Mouse (Mus musculus): ENCODE measurements at regions not wholly inside any gene's neighbourhood (a gene's known extent, or its start where the extent isn't known, plus 50 kb on each side); places are given as distances from the start of the nearest gene placed in this dataset.

GRCm38 (mm10) chr2:169122887-169123286 lies 167.5 kb upstream of the Zfp64 start:
- Histone ChIP-seq H3K9me3 (replicated peaks; ENCODE audit: control insufficient read depth, low read length) (no peaks in the 10 kb centered on the region), H3K27me3 (ENCODE audit: control insufficient read depth, insufficient read depth, low read length) (no peaks in the 10 kb centered on the region), H3K4me3 (replicated peaks; ENCODE audit: low read length) (no peak overlapping the region), H3K9ac (ENCODE audit: low read length) (no peak overlapping the region), H3K4me2 (ENCODE audit: low read depth, low read length) (no peak overlapping the region), H3K36me3 (ENCODE audit: control insufficient read depth, insufficient read depth, low read length) (no peaks in the 10 kb centered on the region), H3K27ac (ENCODE audit: low read length) (no peak overlapping the region), H3K4me1 (ENCODE audit: control insufficient read depth, insufficient read depth, low read length) (no peaks in the 10 kb centered on the region)
- WGBS: 90% methylated on average over 7 of the region's 7 CpGs
- no peak for ATAC-seq (ENCODE audit: insufficient read depth, low FRiP score)

GRCm38 (mm10) chr2:169116841-169117240 lies 161.5 kb upstream of the Zfp64 start:
- ATAC-seq (ENCODE audit: insufficient read depth, low FRiP score): no peak
- Histone ChIP-seq H3K27me3 (ENCODE audit: control insufficient read depth, insufficient read depth, low read length) (no peaks in the 10 kb centered on the region), H3K27ac (ENCODE audit: low read length) (no peak overlapping the region), H3K4me1 (ENCODE audit: control insufficient read depth, insufficient read depth, low read length) (no peaks in the 10 kb centered on the region), H3K9me3 (replicated peaks; ENCODE audit: control insufficient read depth, low read length) (no peaks in the 10 kb centered on the region), H3K36me3 (ENCODE audit: control insufficient read depth, insufficient read depth, low read length) (no peaks in the 10 kb centered on the region), H3K4me3 (replicated peaks; ENCODE audit: low read length) (no peak overlapping the region), H3K4me2 (ENCODE audit: low read depth, low read length) (no peak overlapping the region), H3K9ac (ENCODE audit: low read length) (no peak overlapping the region)
- 56% methylated on average over 10 of the region's 10 CpGs for WGBS

GRCm38 (mm10) chr2:169109044-169109443 lies 153.7 kb upstream of the Zfp64 start:
- no peak for ATAC-seq (ENCODE audit: insufficient read depth, low FRiP score)
- no peaks in the 10 kb centered on the region for H3K36me3 ChIP-seq (ENCODE audit: control insufficient read depth, insufficient read depth, low read length)
- H3K4me2 ChIP-seq (ENCODE audit: low read depth, low read length): no peak overlapping the region
- H3K4me3 ChIP-seq (replicated peaks; ENCODE audit: low read length): no peak overlapping the region
- no peaks in the 10 kb centered on the region for H3K27me3 ChIP-seq (ENCODE audit: control insufficient read depth, insufficient read depth, low read length)
- H3K9ac ChIP-seq (ENCODE audit: low read length): no peak overlapping the region
- 85% methylated on average over 4 of the region's 4 CpGs for WGBS
- H3K27ac ChIP-seq (ENCODE audit: low read length): no peak overlapping the region
- H3K4me1 ChIP-seq (ENCODE audit: control insufficient read depth, insufficient read depth, low read length): no peaks in the 10 kb centered on the region
- no peaks in the 10 kb centered on the region for H3K9me3 ChIP-seq (replicated peaks; ENCODE audit: control insufficient read depth, low read length)

DNA sequence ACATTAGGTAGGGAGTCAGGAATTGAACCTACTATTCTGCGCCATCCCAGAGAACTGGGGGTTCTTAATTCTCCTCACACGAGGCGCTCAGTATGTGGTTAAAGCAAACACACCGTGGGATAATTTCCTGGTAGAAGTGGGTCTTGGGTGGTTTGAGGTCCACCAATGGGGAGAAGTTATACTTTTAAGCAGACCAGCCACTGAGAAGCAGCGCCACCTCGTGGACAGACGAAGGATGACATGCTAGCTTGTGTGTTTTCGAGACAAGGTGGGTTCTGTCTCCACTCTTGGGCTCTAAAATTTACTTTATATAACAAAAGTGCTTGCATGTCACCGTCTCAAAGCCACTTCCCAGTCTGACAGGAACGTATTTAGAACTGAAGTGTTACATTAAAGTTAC lies 152.7 kb upstream of the Zfp64 start:
- 36% methylated on average over 10 of the region's 10 CpGs for WGBS
- H3K27me3 ChIP-seq (ENCODE audit: control insufficient read depth, insufficient read depth, low read length): no peaks in the 10 kb centered on the region
- H3K9ac ChIP-seq (ENCODE audit: low read length): no peak overlapping the region
- H3K4me1 ChIP-seq (ENCODE audit: control insufficient read depth, insufficient read depth, low read length): no peaks in the 10 kb centered on the region
- ATAC-seq (ENCODE audit: insufficient read depth, low FRiP score): no peak
- no peak overlapping the region for H3K4me3 ChIP-seq (replicated peaks; ENCODE audit: low read length)
- H3K4me2 ChIP-seq (ENCODE audit: low read depth, low read length): no peak overlapping the region
- H3K9me3 ChIP-seq (replicated peaks; ENCODE audit: control insufficient read depth, low read length): no peaks in the 10 kb centered on the region
- no peaks in the 10 kb centered on the region for H3K36me3 ChIP-seq (ENCODE audit: control insufficient read depth, insufficient read depth, low read length)
- H3K27ac ChIP-seq (ENCODE audit: low read length): no peak overlapping the region

DNA sequence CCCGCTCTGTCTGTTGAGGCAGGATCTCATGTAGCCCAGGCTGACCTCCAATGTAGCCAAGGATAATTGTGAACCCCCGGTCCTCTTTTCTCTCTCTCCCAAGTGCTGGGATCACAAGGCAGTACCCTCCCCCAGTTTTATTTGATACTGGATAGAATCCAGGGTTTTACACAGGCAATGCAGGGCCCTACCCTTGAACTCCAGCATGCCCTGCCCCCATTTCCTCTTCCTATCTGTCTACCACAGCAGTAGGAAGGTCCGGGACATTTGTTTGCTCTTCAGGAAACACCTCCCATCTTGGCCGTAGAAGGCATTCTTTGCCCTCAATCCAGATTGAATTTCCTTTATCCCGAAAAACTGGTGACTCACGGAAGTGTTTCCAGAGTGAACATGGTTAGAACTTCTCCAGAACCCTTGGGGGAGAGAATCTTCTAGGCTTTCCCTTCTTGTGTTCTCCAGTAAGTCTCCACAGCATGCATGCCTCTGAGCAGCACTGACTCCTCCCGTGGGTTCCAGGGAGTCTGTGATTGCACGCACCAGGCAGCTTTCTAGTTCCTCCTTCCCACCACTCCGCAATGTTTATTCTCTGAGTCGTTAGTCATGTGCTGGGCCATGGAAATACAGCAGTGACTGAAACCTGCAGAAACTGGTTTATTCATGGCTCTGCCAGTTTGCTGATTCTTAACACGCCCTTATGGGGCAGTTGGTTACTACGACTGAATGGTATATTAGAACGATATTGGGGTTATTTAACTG lies 146.3 kb upstream of the Zfp64 start:
- Histone ChIP-seq H3K27ac (ENCODE audit: low read length) (no peak overlapping the region), H3K9me3 (replicated peaks; ENCODE audit: control insufficient read depth, low read length) (peaks cover 10% of the 10 kb centered on the region; the same call in 1 of the 2 replicates), H3K4me3 (replicated peaks; ENCODE audit: low read length) (no peak overlapping the region), H3K9ac (ENCODE audit: low read length) (no peak overlapping the region), H3K4me2 (ENCODE audit: low read depth, low read length) (no peak overlapping the region), H3K27me3 (ENCODE audit: control insufficient read depth, insufficient read depth, low read length) (no peaks in the 10 kb centered on the region), H3K4me1 (ENCODE audit: control insufficient read depth, insufficient read depth, low read length) (no peaks in the 10 kb centered on the region), H3K36me3 (ENCODE audit: control insufficient read depth, insufficient read depth, low read length) (no peaks in the 10 kb centered on the region)
- ATAC-seq (ENCODE audit: insufficient read depth, low FRiP score): no peak
- WGBS: 83% methylated on average over 13 of the region's 13 CpGs

- H3K4me3 ChIP-seq (replicated peaks; ENCODE audit: low read length): no peak overlapping the region
- H3K27ac ChIP-seq (ENCODE audit: low read length): no peak overlapping the region
- WGBS: 85% methylated on average over 8 of the region's 10 CpGs
- H3K27me3 ChIP-seq (ENCODE audit: control insufficient read depth, insufficient read depth, low read length): no peaks in the 10 kb centered on the region
- H3K36me3 ChIP-seq (ENCODE audit: control insufficient read depth, insufficient read depth, low read length): no peaks in the 10 kb centered on the region
- ATAC-seq (ENCODE audit: insufficient read depth, low FRiP score): no peak
- no peak overlapping the region for H3K9ac ChIP-seq (ENCODE audit: low read length)
- H3K4me2 ChIP-seq (ENCODE audit: low read depth, low read length): no peak overlapping the region
- H3K9me3 ChIP-seq (replicated peaks; ENCODE audit: control insufficient read depth, low read length): peaks cover 10% of the 10 kb centered on the region; the same call in 1 of the 2 replicates
- H3K4me1 ChIP-seq (ENCODE audit: control insufficient read depth, insufficient read depth, low read length): no peaks in the 10 kb centered on the region
These were observed 145.1 kb upstream of the Zfp64 start for GRCm38 (mm10) chr2:169100516-169100915.

- no peak overlapping the region for H3K4me2 ChIP-seq (ENCODE audit: low read depth, low read length)
- 87% methylated on average over 12 of the region's 12 CpGs for WGBS
- H3K9ac ChIP-seq (ENCODE audit: low read length): no peak overlapping the region
- H3K36me3 ChIP-seq (ENCODE audit: control insufficient read depth, insufficient read depth, low read length): no peaks in the 10 kb centered on the region
- no peaks in the 10 kb centered on the region for H3K27me3 ChIP-seq (ENCODE audit: control insufficient read depth, insufficient read depth, low read length)
- H3K27ac ChIP-seq (ENCODE audit: low read length): no peak overlapping the region
- peaks cover 10% of the 10 kb centered on the region; the same call in 1 of the 2 replicates for H3K9me3 ChIP-seq (replicated peaks; ENCODE audit: control insufficient read depth, low read length)
- no peak overlapping the region for H3K4me3 ChIP-seq (replicated peaks; ENCODE audit: low read length)
- no peaks in the 10 kb centered on the region for H3K4me1 ChIP-seq (ENCODE audit: control insufficient read depth, insufficient read depth, low read length)
- no peak for ATAC-seq (ENCODE audit: insufficient read depth, low FRiP score)
These were observed 144.3 kb upstream of the Zfp64 start for GRCm38 (mm10) chr2:169099678-169100077.

DNA sequence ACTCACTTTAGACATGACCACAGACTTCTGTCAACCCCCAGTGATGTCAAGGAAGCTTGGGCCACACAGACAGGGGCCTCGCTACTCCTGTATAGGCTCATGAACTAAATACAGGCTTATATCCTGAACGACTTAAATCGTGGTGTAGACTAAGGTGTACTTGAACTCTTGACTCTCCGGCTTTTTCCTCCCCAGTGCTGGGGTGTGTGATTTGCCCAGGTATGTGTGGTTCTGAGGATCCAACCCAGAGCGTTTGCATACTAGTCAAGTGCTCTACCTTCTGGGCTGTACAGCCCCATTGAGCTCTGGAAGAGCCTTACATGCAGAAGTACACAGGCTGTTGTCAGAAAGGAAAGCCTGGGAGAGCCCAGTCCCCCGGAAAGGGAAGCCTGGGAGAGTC lies 143.2 kb upstream of the Zfp64 start:
- Histone ChIP-seq H3K9ac (ENCODE audit: low read length) (no peak overlapping the region), H3K4me1 (ENCODE audit: control insufficient read depth, insufficient read depth, low read length) (no peaks in the 10 kb centered on the region), H3K9me3 (replicated peaks; ENCODE audit: control insufficient read depth, low read length) (peaks cover 10% of the 10 kb centered on the region; the same call in 1 of the 2 replicates), H3K27me3 (ENCODE audit: control insufficient read depth, insufficient read depth, low read length) (no peaks in the 10 kb centered on the region), H3K4me2 (ENCODE audit: low read depth, low read length) (no peak overlapping the region), H3K4me3 (replicated peaks; ENCODE audit: low read length) (no peak overlapping the region), H3K36me3 (ENCODE audit: control insufficient read depth, insufficient read depth, low read length) (no peaks in the 10 kb centered on the region), H3K27ac (ENCODE audit: low read length) (no peak overlapping the region)
- WGBS: 82% methylated on average over 6 of the region's 6 CpGs
- no peak for ATAC-seq (ENCODE audit: insufficient read depth, low FRiP score)

DNA sequence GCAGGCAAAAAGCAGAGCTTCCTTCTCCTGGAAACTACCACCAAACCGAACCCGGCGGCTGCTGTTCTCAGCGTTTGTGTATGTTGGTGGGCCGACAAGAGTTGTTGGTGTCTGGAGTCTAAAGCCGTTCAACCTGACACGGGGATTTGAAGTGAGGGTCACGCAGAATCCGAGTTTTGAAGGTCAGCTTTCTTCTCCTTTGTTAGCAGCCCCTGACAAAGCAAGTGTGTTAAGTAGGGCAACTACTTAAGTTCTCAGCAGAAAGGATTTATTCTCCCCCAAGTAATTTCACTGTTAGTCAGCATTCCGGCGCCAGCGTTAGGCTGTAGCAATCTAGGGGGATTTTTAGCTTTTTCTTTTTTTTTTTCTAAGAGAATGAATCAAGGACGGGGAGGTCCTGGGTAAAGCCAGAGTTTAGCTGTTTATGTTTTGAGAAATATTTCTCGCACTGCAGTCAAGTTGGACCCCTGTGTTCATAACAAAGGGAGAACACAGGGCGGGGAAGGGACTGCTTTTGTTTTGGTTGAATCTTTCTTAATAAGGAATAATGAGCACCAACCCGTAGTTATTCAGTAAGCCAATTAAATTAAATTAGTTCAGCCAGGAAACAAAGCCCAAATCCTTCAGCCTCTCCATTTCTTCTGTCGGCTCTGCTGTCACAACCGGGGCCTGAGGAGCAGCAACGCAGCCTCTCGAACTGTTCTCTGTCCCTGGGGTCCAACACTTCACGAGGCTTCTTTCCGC lies 138.8 kb upstream of the Zfp64 start:
- 0 out of 2 replicates have a peak overlapping the region, but pooled peaks have one; percentile 11 for H3K9ac ChIP-seq (ENCODE audit: low read length)
- H3K27me3 ChIP-seq (ENCODE audit: control insufficient read depth, insufficient read depth, low read length): no peaks in the 10 kb centered on the region
- H3K36me3 ChIP-seq (ENCODE audit: control insufficient read depth, insufficient read depth, low read length): no peaks in the 10 kb centered on the region
- no peak overlapping the region for H3K4me3 ChIP-seq (replicated peaks; ENCODE audit: low read length)
- no peaks in the 10 kb centered on the region for H3K4me1 ChIP-seq (ENCODE audit: control insufficient read depth, insufficient read depth, low read length)
- whole genome bisulfite sequencing: 70% methylated on average over 22 of the region's 22 CpGs
- ATAC-seq (ENCODE audit: insufficient read depth, low FRiP score): no peak
- H3K27ac ChIP-seq (ENCODE audit: low read length): no peak overlapping the region
- H3K4me2 ChIP-seq (ENCODE audit: low read depth, low read length): no peak overlapping the region
- peaks cover 5% of the 10 kb centered on the region for H3K9me3 ChIP-seq (replicated peaks; ENCODE audit: control insufficient read depth, low read length)

Measured in stomach, embryonic 16.5 days (tissue).